Mouse (Mus musculus) embryonic facial prominence, embryonic 14.5 days (tissue): ENCODE results near the gene Rad9a. TPM values are rescaled to one million over a fixed set of nuclear protein-coding genes. Genes with fewer than 3 reads are reported as not detected.

Experiments used
- ATAC-seq: fragments of 200-750 bp; cut with Nextera tagmentation; 2 replicates; pipeline ENCODE4 v1.8.0; 2017; ENCODE audit warnings: low read depth, moderate number of reproducible peaks, moderate TSS enrichment
- DNase-seq: peaks from one replicate; pipeline ENCODE4 v3.0.0-alpha.2; 2015; ENCODE audit warnings: low spot score
- H3K27ac ChIP-seq: fragments of 300-500 bp; sonication (generic); replicated peaks from 2 replicates; pipeline ENCODE4 v1.5.1; 2014; ENCODE audit warnings: low read depth, mild to moderate bottlenecking, low read length, moderate library complexity
- H3K27me3 ChIP-seq: fragments of 300-500 bp; sonication (generic); replicated peaks from 2 replicates; pipeline ENCODE4 v1.6.1; 2014; ENCODE audit warnings: low read length; ENCODE audit not compliant: control insufficient read depth, insufficient read depth
- H3K36me3 ChIP-seq: fragments of 300-500 bp; sonication (generic); 2 replicates; pipeline ENCODE4 v1.6.1; 2014; ENCODE audit warnings: low read length, mixed read lengths; ENCODE audit not compliant: control insufficient read depth, insufficient read depth
- H3K4me1 ChIP-seq: fragments of 300-500 bp; sonication (generic); 2 replicates; pipeline ENCODE4 v1.6.1; 2014; ENCODE audit warnings: antibody characterized with exemption, low read length; ENCODE audit not compliant: control insufficient read depth, insufficient read depth
- H3K4me2 ChIP-seq: fragments of 300-500 bp; sonication (generic); 2 replicates; pipeline ENCODE4 v1.6.1; 2014; ENCODE audit warnings: low read depth, mild to moderate bottlenecking, low read length, moderate library complexity, mixed read lengths
- H3K4me3 ChIP-seq: fragments of 300-500 bp; sonication (generic); 2 replicates; pipeline ENCODE4 v1.5.1; 2014; ENCODE audit warnings: low read depth, mild to moderate bottlenecking, low read length
- H3K9ac ChIP-seq: fragments of 300-500 bp; sonication (generic); 2 replicates; pipeline ENCODE4 v1.6.1; 2014; ENCODE audit warnings: low read depth, mild to moderate bottlenecking, low read length, moderate library complexity, mixed read lengths
- H3K9me3 ChIP-seq: fragments of 300-500 bp; sonication (generic); 2 replicates; pipeline ENCODE4 v1.6.1; 2016; ENCODE audit warnings: low read length; ENCODE audit not compliant: control insufficient read depth
- WGBS: fragments of 180-500 bp; shearing (Covaris S2); extraction: QIAGEN DNeasy Blood & Tissue Kit; methylation state at CpG from one replicate; pipeline ENCODE4 v1.1.7; 2014; 5-methylcytosine and 5-hydroxymethylcytosine counted together
- polyA plus RNA-seq: library from polyadenylated mRNA; unstranded; fragments of >200 nt; fragmentation: Nextera tagmentation; extraction: Ambion mirVana; gene quantifications from 2 replicates; pipeline ENCODE4 v1.2.1, GENCODE M21; 2014

Gene Rad9a
- polyA plus RNA-seq, 1 experiment from 2014 or later = 28.9 TPM

- peak overlapping the region; percentile 96 for H3K4me2 ChIP-seq
- ATAC-seq (peak; percentile 96), DNase-seq (peak; percentile 99)
- peaks cover 11% of the 10 kb centered on the region for H3K4me1 ChIP-seq
- peak overlapping the region; percentile 55 for H3K4me3 ChIP-seq
- H3K9me3 ChIP-seq = no peaks in the 10 kb centered on the region
- peak overlapping the region; percentile 87 for H3K9ac ChIP-seq
- peak overlapping the region; percentile 90 for H3K27ac ChIP-seq
- no peaks in the 10 kb centered on the region for H3K36me3 ChIP-seq
- WGBS = under 1% methylated on average over 41 of the region's 43 CpGs
- H3K27me3 ChIP-seq = no peaks in the 10 kb centered on the region
Observed at GRCm38 (mm10) chr19:4169378-4169784, 32.1 kb downstream of the Rad9a start.

- peaks cover 20% of the 10 kb centered on the region for H3K4me1 ChIP-seq
- no peak overlapping the region for H3K9ac ChIP-seq
- no peak for ATAC-seq
- 78% methylated on average over 8 of the region's 9 CpGs for WGBS
- no peaks in the 10 kb centered on the region for H3K27me3 ChIP-seq
- no peak for DNase-seq
- H3K36me3 ChIP-seq = peaks cover under 1% of the 10 kb centered on the region; the same call in 1 of the 2 replicates
- no peak overlapping the region for H3K4me2 ChIP-seq
- H3K4me3 ChIP-seq = no peak overlapping the region
- no peak overlapping the region for H3K27ac ChIP-seq
- no peaks in the 10 kb centered on the region for H3K9me3 ChIP-seq
Observed at GRCm38 (mm10) chr19:4166678-4167476, 34.6 kb downstream of the Rad9a start.

- H3K27me3 ChIP-seq = no peaks in the 10 kb centered on the region
- H3K9ac ChIP-seq = no peak overlapping the region
- H3K4me3 ChIP-seq = no peak overlapping the region
- H3K4me2 ChIP-seq = no peak overlapping the region
- H3K27ac ChIP-seq = no peak overlapping the region
- WGBS = 72% methylated on average over 2 of the region's 2 CpGs
- ATAC-seq (no peak), DNase-seq (no peak)
- peaks cover 19% of the 10 kb centered on the region for H3K36me3 ChIP-seq
- peaks cover 11% of the 10 kb centered on the region for H3K4me1 ChIP-seq
- H3K9me3 ChIP-seq = no peaks in the 10 kb centered on the region
Observed at GRCm38 (mm10) chr19:4164721-4165120, 36.7 kb downstream of the Rad9a start.

GRCm38 (mm10) chr19:4164100-4164499, 37.4 kb downstream of the Rad9a start:
- H3K4me3 ChIP-seq = no peak overlapping the region

GRCm38 (mm10) chr19:4163543-4163887, 37.9 kb downstream of the Rad9a start:
- Histone ChIP-seq H3K4me1 (peaks cover 10% of the 10 kb centered on the region; the same call in 1 of the 2 replicates), H3K36me3 (peaks cover 31% of the 10 kb centered on the region), H3K4me3 (peak overlapping the region; percentile 82), H3K4me2 (peak overlapping the region; percentile 95), H3K27ac (peak overlapping the region; percentile 67), H3K9ac (peak overlapping the region; percentile 89), H3K9me3 (no peaks in the 10 kb centered on the region), H3K27me3 (no peaks in the 10 kb centered on the region)
- ATAC-seq (no peak), DNase-seq (no peak)
- WGBS = 33% methylated on average over 4 of the region's 4 CpGs

More at GRCm38 (mm10) chr19:4164100-4164499, 37.4 kb downstream of the Rad9a start:
- H3K27ac ChIP-seq = no peak overlapping the region
- H3K9ac ChIP-seq = no peak overlapping the region
- ATAC-seq (no peak), DNase-seq (no peak)
- 80% methylated on average over 3 of the region's 3 CpGs for WGBS
- H3K27me3 ChIP-seq = no peaks in the 10 kb centered on the region
- peaks cover 10% of the 10 kb centered on the region; the same call in 1 of the 2 replicates for H3K4me1 ChIP-seq
- 0 out of 2 replicates have a peak overlapping the region, but pooled peaks have one; percentile 95 for H3K4me2 ChIP-seq
- peaks cover 25% of the 10 kb centered on the region for H3K36me3 ChIP-seq
- H3K9me3 ChIP-seq = no peaks in the 10 kb centered on the region

- H3K36me3 ChIP-seq = peaks cover 37% of the 10 kb centered on the region
- ATAC-seq = peak; percentile 92
- DNase-seq = peak; percentile 99
- no peaks in the 10 kb centered on the region for H3K27me3 ChIP-seq
- H3K4me3 ChIP-seq = peak within 1 kb of the TSS; percentile 82
- peaks cover 10% of the 10 kb centered on the region; the same call in 1 of the 2 replicates for H3K4me1 ChIP-seq
- WGBS = 11% methylated on average over 24 of the region's 42 CpGs
- H3K9ac ChIP-seq = peak within 1 kb of the TSS; percentile 89
- H3K4me2 ChIP-seq = peak within 1 kb of the TSS; percentile 95
- peak within 1 kb of the TSS; percentile 67 for H3K27ac ChIP-seq
- no peaks in the 10 kb centered on the region for H3K9me3 ChIP-seq
Observed at GRCm38 (mm10) chr19:4162646-4163542, 38.6 kb downstream of the Rad9a start, which contains the start of gene Rps6kb2. Rps6kb2 (minus strand) TSS chr19:4163354.

- no peaks in the 10 kb centered on the region for H3K27me3 ChIP-seq
- H3K4me3 ChIP-seq = no peak overlapping the region
- no peaks in the 10 kb centered on the region for H3K9me3 ChIP-seq
- DNase-seq (no peak), ATAC-seq (no peak)
- H3K4me2 ChIP-seq = no peak overlapping the region
- H3K36me3 ChIP-seq = peaks cover 58% of the 10 kb centered on the region
- H3K27ac ChIP-seq = no peak overlapping the region
- peaks cover 10% of the 10 kb centered on the region; the same call in 1 of the 2 replicates for H3K4me1 ChIP-seq
- H3K9ac ChIP-seq = no peak overlapping the region
- 96% methylated on average over 8 of the region's 8 CpGs for WGBS
Observed at GRCm38 (mm10) chr19:4159049-4159448, 42.4 kb downstream of the Rad9a start.

GRCm38 (mm10) chr19:4156771-4157170, 44.7 kb downstream of the Rad9a start:
- no peak overlapping the region for H3K4me2 ChIP-seq
- H3K4me1 ChIP-seq = no peaks in the 10 kb centered on the region
- DNase-seq (no peak), ATAC-seq (no peak)
- H3K9ac ChIP-seq = no peak overlapping the region
- H3K27ac ChIP-seq = no peak overlapping the region
- 92% methylated on average over 12 of the region's 12 CpGs for WGBS
- no peak overlapping the region for H3K4me3 ChIP-seq
- no peaks in the 10 kb centered on the region for H3K9me3 ChIP-seq
- H3K27me3 ChIP-seq = no peaks in the 10 kb centered on the region
- H3K36me3 ChIP-seq = peaks cover 78% of the 10 kb centered on the region
